Mouse (Mus musculus) hindbrain, embryonic 11.5 days (tissue): ENCODE results near the gene AI661453. TPM values are rescaled to one million over a fixed set of nuclear protein-coding genes. Genes with fewer than 3 reads are reported as not detected.
A peak's percentile ranks its signal among the peaks of the same experiment; 100 is the strongest.

Source experiments
- ATAC-seq: fragments of 200-750 bp; cut with Nextera tagmentation; 2 replicates; pipeline ENCODE4 v1.8.0; 2017; ENCODE audit warnings: mild to moderate bottlenecking, moderate TSS enrichment, moderate library complexity; ENCODE audit not compliant: low FRiP score
- DNase-seq: peaks from one replicate; pipeline ENCODE4 v3.0.0-alpha.2; 2015; ENCODE audit warnings: low spot score
- H3K27ac ChIP-seq: fragments of 300-500 bp; sonication (generic); 2 replicates; pipeline ENCODE4 v1.5.1; 2014; ENCODE audit warnings: mild to moderate bottlenecking, low read depth, low read length
- H3K27me3 ChIP-seq: fragments of 300-500 bp; sonication (generic); 2 replicates; pipeline ENCODE4 v1.6.1; 2014; ENCODE audit warnings: mild to moderate bottlenecking, low read length, moderate library complexity, mixed read lengths; ENCODE audit not compliant: control insufficient read depth, insufficient read depth
- H3K36me3 ChIP-seq: fragments of 300-500 bp; sonication (generic); 2 replicates; pipeline ENCODE4 v1.6.1; 2014; ENCODE audit warnings: mild to moderate bottlenecking, low read length, moderate library complexity, mixed read lengths; ENCODE audit not compliant: control insufficient read depth, insufficient read depth
- H3K4me1 ChIP-seq: fragments of 300-500 bp; sonication (generic); replicated peaks from 2 replicates; pipeline ENCODE4 v1.6.1; 2014; ENCODE audit warnings: low read length, mixed read lengths; ENCODE audit not compliant: control insufficient read depth, insufficient read depth
- H3K4me2 ChIP-seq: fragments of 300-500 bp; sonication (generic); replicated peaks from 2 replicates; pipeline ENCODE4 v1.6.1; 2014; ENCODE audit warnings: mild to moderate bottlenecking, low read depth, low read length
- H3K4me3 ChIP-seq: fragments of 300-500 bp; sonication (generic); 2 replicates; pipeline ENCODE4 v1.5.1; 2014; ENCODE audit warnings: low read depth, low read length
- H3K9ac ChIP-seq: fragments of 300-500 bp; sonication (generic); 2 replicates; pipeline ENCODE4 v1.6.1; 2014; ENCODE audit warnings: low read depth, low read length
- H3K9me3 ChIP-seq: fragments of 300-500 bp; sonication (generic); 2 replicates; pipeline ENCODE4 v1.6.1; 2016; ENCODE audit warnings: low read length; ENCODE audit not compliant: control insufficient read depth
- WGBS: fragments of 180-500 bp; shearing (Covaris S2); extraction: QIAGEN DNeasy Blood & Tissue Kit; methylation state at CpG from one replicate; pipeline ENCODE4 v1.1.7; 2014; 5-methylcytosine and 5-hydroxymethylcytosine counted together
- polyA plus RNA-seq: library from polyadenylated mRNA; unstranded; fragments of >200 nt; fragmentation: Nextera tagmentation; extraction: Ambion mirVana; gene quantifications from 2 replicates; pipeline ENCODE4 v1.2.1, GENCODE M21; 2014

Gene AI661453
- polyA plus RNA-seq, 1 experiment from 2014 or later = 0.40 TPM

DNA sequence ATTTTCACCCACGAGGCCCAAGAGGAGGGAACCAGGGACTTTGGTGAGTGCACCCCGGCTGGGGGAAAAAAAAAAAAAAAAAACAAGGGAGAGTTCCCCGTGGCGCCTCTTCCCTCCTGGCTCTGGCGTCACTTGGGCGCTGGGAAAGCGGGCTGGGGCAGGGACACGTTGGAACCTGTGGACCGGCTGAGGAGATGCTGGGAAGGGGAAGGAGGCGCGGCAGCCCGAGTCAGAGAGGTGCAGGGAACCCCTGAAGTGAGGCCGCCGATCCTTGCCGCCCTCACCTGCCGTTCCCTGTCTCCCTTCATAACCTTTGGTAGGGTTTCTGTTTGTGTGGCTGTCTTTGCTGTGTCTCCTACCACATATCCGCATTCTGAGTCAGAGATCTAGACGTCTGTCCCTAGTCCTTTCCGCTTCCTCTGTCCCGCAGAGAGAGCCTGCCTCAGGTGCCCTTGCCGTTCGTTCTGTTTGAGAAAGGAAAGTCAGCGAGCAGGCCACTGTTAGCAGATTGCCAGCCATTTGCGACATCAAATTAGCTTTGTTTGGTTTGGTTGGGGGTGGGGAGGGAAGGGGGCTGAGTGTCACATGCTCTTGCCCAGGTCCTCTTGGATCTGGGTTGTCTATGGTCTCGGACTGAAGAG lies 612 bp downstream of the AI661453 start, which contains the start of gene 1700001C19Rik:
Gene 1700001C19Rik, minus strand, starts transcription at position 470 of the 641 bp plus-strand sequence.
- H3K27me3 ChIP-seq = peaks cover 25% of the 10 kb centered on the region
- DNase-seq = peak; percentile 29

DNA sequence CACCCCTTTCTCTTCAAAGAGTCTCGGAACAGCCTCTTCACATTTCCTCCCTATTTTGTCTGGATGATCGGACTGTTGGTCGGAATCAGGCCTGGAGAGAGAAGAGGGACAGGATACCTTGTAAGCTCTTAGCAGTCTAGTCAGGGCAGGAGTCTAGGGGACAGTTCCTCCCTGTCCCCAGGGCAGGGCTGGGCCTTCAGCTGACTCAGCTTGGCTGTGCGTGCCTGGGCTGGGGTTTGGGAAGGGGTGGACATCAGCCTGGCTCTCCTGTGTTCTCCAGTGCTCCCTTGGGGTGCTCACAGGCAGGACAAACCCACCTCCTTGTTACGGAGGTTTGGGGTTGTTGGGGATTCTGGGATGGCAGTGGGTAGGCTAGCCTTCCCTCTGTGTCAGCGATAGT lies 2.2 kb downstream of the AI661453 start:
- no peak for ATAC-seq
- H3K9me3 ChIP-seq = no peaks in the 10 kb centered on the region
- DNase-seq = no peak
- no peak overlapping the region for H3K27ac ChIP-seq
- H3K4me2 ChIP-seq = no peak overlapping the region
- H3K36me3 ChIP-seq = no peaks in the 10 kb centered on the region
- 73% methylated on average over 6 of the region's 6 CpGs for WGBS
- no peak overlapping the region for H3K4me3 ChIP-seq
- no peak overlapping the region for H3K9ac ChIP-seq
- 0 out of 2 replicates have a peak, but pooled peaks cover 2% of the 10 kb centered on the region for H3K4me1 ChIP-seq
- H3K27me3 ChIP-seq = peaks cover 25% of the 10 kb centered on the region

More for the DNA sequence above, 612 bp downstream of the AI661453 start, which contains the start of gene 1700001C19Rik:
- Histone ChIP-seq H3K4me2 (peak within 1 kb of the TSS; percentile 76), H3K27ac (no peak within 1 kb of the TSS), H3K9me3 (no peaks in the 10 kb centered on the region), H3K9ac (no peak within 1 kb of the TSS), H3K36me3 (no peaks in the 10 kb centered on the region), H3K4me3 (peak within 1 kb of the TSS; percentile 26), H3K4me1 (0 out of 2 replicates have a peak, but pooled peaks cover 2% of the 10 kb centered on the region)
- no peak for ATAC-seq
- 2% methylated on average over 21 of the region's 25 CpGs for WGBS

DNA sequence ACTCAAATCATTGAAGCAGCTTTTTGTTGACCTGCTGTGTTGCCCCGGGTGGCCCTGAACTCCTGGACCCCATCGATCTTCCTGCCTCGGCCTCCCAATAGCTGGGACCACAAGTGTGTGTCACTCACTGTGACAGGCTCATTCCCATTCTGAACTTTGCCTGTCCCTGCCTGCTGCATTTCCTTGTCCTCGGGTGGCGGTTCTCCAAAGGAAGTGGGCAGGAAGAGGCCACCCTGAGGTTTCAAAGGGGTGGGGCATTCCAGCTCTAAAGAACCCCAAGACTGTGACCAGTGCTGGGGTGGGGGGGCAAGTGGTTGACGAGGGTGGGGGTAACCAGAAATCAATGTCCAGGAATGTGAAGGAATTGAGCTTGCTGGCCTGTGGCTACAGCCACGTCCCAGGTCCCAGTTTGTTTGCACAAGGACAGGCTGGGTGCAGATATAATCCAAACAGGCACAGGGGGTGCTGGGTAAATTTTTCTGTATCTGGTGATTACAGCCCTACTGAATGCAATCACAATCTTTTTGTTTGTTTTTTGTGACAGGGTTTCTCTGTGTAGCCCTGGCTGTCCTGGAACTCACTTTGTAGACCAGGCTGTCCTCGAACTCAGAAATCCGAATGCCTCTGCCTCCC lies 3.1 kb downstream of the AI661453 start:
- ATAC-seq (no peak), DNase-seq (no peak)
- peaks cover 25% of the 10 kb centered on the region for H3K27me3 ChIP-seq
- 0 out of 2 replicates have a peak, but pooled peaks cover 2% of the 10 kb centered on the region for H3K4me1 ChIP-seq
- no peaks in the 10 kb centered on the region for H3K36me3 ChIP-seq
- H3K4me3 ChIP-seq = no peak overlapping the region
- no peaks in the 10 kb centered on the region for H3K9me3 ChIP-seq
- no peak overlapping the region for H3K4me2 ChIP-seq
- 37% methylated on average over 9 of the region's 9 CpGs for WGBS
- H3K9ac ChIP-seq = no peak overlapping the region
- no peak overlapping the region for H3K27ac ChIP-seq

DNA sequence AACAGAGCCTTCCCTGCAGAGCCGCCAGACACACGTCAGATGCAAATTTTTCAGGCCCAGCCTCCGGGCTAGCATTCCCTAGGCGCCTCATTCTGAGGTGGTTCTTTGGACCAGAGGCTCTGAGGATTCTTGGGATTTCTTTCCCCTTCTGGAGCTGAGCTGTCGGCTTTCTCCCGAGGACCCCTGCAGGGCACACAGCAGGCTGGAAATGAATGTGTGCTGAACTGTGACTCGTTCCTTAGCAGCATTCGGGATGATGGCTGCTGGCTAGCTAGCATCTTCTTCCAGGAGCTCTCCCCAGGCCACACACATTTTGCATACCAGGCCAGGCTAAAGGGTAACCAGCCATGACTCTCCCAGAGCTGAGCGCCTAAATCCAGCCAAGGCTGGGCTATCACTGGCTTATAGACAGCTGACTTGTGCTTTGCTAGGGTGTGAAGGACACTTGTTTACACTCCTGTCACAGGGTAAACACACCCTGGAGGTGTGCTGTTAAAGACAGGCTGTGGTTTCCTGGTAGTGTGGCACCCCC lies 4.0 kb downstream of the AI661453 start:
- Histone ChIP-seq H3K27ac (no peak overlapping the region), H3K4me1 (0 out of 2 replicates have a peak, but pooled peaks cover 2% of the 10 kb centered on the region), H3K4me2 (no peak overlapping the region), H3K4me3 (no peak overlapping the region), H3K36me3 (no peaks in the 10 kb centered on the region), H3K9me3 (no peaks in the 10 kb centered on the region), H3K27me3 (peaks cover 25% of the 10 kb centered on the region), H3K9ac (no peak overlapping the region)
- DNase-seq = no peak
- 2% methylated on average over 9 of the region's 9 CpGs for WGBS
- peak; percentile 43; the same call in 1 of the 2 replicates for ATAC-seq

DNA sequence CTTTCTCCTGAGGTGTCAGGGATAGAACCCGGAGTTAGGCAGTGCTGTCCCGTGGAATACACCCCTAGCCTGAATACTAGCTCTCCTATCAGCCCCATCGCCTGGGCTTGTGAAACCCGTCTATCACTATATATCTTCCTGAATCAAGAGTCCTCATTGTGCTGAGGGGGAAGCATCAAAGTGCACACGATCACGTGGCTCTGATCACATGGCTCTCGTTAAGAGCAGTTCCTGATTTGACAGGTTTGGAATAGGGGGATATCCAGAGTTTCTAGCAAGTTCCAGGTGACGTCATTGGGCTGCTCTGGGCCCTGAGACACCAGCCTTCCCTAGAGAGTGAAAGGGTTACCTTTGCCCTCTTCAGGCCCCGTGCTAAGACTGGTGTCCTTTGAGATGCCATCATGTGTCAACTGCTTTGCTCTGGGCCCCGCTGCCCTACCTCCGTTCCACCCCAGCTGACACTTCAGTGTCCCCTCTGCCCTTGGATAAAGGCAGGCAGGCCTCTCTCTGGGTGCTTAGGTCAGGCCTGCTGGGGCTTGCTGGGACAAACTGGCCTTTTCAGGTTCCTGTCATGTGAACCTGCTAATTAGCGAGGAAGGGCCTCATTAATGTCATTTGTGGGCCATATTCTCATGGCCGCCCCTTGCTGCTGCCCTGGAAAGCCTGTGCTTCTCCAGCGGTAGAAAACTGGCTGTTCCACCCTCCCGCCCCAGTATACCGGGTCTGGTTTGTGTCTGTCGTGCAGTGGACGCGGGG lies 5.1 kb downstream of the AI661453 start:
- Histone ChIP-seq H3K4me3 (no peak overlapping the region), H3K36me3 (no peaks in the 10 kb centered on the region), H3K27me3 (peaks cover 20% of the 10 kb centered on the region), H3K4me1 (0 out of 2 replicates have a peak, but pooled peaks cover under 1% of the 10 kb centered on the region), H3K9ac (no peak overlapping the region), H3K27ac (no peak overlapping the region), H3K4me2 (no peak overlapping the region), H3K9me3 (no peaks in the 10 kb centered on the region)
- WGBS = 70% methylated on average over 19 of the region's 19 CpGs
- ATAC-seq (no peak), DNase-seq (no peak)

DNA sequence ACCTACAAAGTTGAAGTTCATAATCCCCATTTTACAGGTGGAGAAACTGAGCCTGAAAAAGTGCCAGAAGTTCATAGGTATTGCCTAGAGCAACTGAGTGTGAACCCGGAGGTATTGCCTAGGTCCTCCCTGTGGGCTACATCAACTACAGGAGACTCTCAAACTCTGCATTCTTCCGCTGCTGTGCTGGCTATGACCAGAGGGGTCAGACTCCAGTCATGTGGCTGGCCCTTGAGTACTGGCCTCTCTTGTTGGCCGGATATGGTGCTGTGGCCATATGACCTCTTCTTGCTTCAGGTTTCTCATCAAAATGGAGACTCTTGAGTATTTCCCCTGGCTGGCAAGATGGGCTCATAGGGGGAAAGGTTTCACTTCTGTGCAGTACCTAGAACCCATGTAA lies 5.9 kb downstream of the AI661453 start:
- no peaks in the 10 kb centered on the region for H3K4me1 ChIP-seq
- ATAC-seq (no peak), DNase-seq (no peak)
- no peak overlapping the region for H3K4me2 ChIP-seq
- no peaks in the 10 kb centered on the region for H3K9me3 ChIP-seq
- H3K27ac ChIP-seq = no peak overlapping the region
- WGBS = 72% methylated on average over 3 of the region's 3 CpGs
- no peaks in the 10 kb centered on the region for H3K36me3 ChIP-seq
- no peak overlapping the region for H3K9ac ChIP-seq
- H3K27me3 ChIP-seq = peaks cover 13% of the 10 kb centered on the region
- no peak overlapping the region for H3K4me3 ChIP-seq

DNA sequence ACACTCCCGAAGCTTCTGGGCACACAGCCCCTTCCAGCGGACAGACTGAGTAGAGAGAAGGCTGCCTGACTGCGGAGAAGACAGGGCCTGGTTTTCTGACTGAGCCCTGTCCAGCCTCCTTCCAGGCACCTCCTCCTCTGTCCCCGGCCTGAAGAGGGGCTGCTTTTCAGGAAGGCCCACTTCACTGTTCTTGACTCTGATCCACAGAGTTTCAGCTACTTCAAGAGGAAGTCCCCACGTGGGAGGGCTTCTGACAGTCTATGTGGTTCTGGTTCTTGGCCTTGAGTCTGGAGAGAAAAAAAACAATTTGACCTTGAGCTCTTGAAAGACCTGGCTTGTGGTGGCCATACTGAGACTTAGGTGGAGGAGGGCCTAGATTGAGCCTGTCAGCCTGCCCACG lies 7.7 kb downstream of the AI661453 start:
- Histone ChIP-seq H3K9ac (no peak overlapping the region), H3K4me2 (no peak overlapping the region), H3K4me3 (no peak overlapping the region), H3K27me3 (no peaks in the 10 kb centered on the region), H3K27ac (no peak overlapping the region), H3K9me3 (no peaks in the 10 kb centered on the region), H3K4me1 (no peaks in the 10 kb centered on the region), H3K36me3 (no peaks in the 10 kb centered on the region)
- 75% methylated on average over 6 of the region's 6 CpGs for WGBS
- ATAC-seq (no peak), DNase-seq (no peak)

DNA sequence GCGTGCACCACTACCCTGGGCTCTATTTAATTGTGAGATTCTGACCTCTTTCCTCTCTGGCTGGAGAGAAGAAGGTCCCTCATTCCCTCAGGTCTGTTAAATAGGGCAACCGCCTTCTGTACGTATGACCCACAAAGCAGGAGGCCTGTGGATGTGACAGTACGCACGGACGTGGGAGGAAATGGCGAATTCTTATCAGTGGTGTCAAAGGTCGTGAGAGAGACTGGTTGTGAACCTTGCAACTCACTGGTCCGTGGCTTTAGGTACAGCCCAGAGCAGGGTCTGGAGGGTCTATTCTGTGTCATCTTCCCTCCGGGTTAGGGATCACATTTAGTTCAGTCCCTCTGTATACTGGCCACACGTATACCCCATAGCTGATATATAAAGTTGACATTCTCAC lies 9.1 kb downstream of the AI661453 start:
- no peaks in the 10 kb centered on the region for H3K9me3 ChIP-seq
- H3K27ac ChIP-seq = no peak overlapping the region
- WGBS = 73% methylated on average over 11 of the region's 11 CpGs
- H3K4me3 ChIP-seq = no peak overlapping the region
- H3K4me2 ChIP-seq = no peak overlapping the region
- ATAC-seq = no peak
- DNase-seq = no peak
- H3K36me3 ChIP-seq = no peaks in the 10 kb centered on the region
- no peaks in the 10 kb centered on the region for H3K27me3 ChIP-seq
- H3K9ac ChIP-seq = no peak overlapping the region
- H3K4me1 ChIP-seq = no peaks in the 10 kb centered on the region
